Mouse (Mus musculus) ES-Bruce4 (cell line): ENCODE data around the gene Vmn1r72. TPM values are rescaled to one million over a fixed set of nuclear protein-coding genes. Genes with fewer than 3 reads are reported as not detected.
"Not testable (repeated sequence)": the region's sequence is repeated elsewhere in the genome, so short reads cannot be mapped to it uniquely, and the experiment has no call there.

Experiments
- H3K27ac ChIP-seq: 2 replicates; pipeline ENCODE4 v1.5.1; 2012; ENCODE audit warnings: low read length, inconsistent platforms; ENCODE audit not compliant: insufficient read depth
- H3K27me3 ChIP-seq: 2 replicates; pipeline ENCODE4 v1.6.1; 2012; ENCODE audit warnings: mild to moderate bottlenecking, low read length, inconsistent platforms; ENCODE audit not compliant: control insufficient read depth, poor library complexity, insufficient read depth, severe bottlenecking
- H3K36me3 ChIP-seq: 2 replicates; pipeline ENCODE4 v1.6.1; 2012; ENCODE audit warnings: inconsistent platforms, mild to moderate bottlenecking, low read length, moderate library complexity; ENCODE audit not compliant: control insufficient read depth, poor library complexity, insufficient read depth, severe bottlenecking
- H3K4me1 ChIP-seq: one replicate; pipeline ENCODE4 v1.8.1; 2011; ENCODE audit warnings: low read length; ENCODE audit not compliant: control insufficient read depth, insufficient read depth
- H3K4me3 ChIP-seq: 2 replicates; pipeline ENCODE4 v1.5.1; 2011; ENCODE audit warnings: low read depth, mild to moderate bottlenecking, low read length
- H3K9ac ChIP-seq: 2 replicates; pipeline ENCODE4 v1.6.1; 2012; ENCODE audit warnings: low read depth, mild to moderate bottlenecking, inconsistent platforms; ENCODE audit not compliant: poor library complexity, severe bottlenecking
- H3K9me3 ChIP-seq: replicated peaks from 2 replicates; pipeline ENCODE4 v1.6.1; 2012; ENCODE audit warnings: mild to moderate bottlenecking, low read length, inconsistent platforms; ENCODE audit not compliant: control insufficient read depth, poor library complexity, insufficient read depth, severe bottlenecking
- CTCF ChIP-seq: IDR thresholded peaks from one replicate; pipeline ENCODE4 v1.8.1; 2011; ENCODE audit warnings: low read depth, low read length
- polyA plus RNA-seq: library from polyadenylated mRNA; stranded (reverse); fragments of >200 nt; gene quantifications from 2 replicates; pipeline ENCODE4 v1.2.4, GENCODE M21; 2011; ENCODE audit warnings: low read depth; ENCODE audit not compliant: missing spikeins, insufficient read depth, insufficient read length

The Vmn1r72 gene
- 0.09 TPM in 1 of 2 replicates, not detected in the other for polyA plus RNA-seq

- not testable (repeated sequence) for H3K4me1 ChIP-seq, H3K4me3 ChIP-seq, H3K27ac ChIP-seq, H3K9me3 ChIP-seq, H3K9ac ChIP-seq, H3K36me3 ChIP-seq, H3K27me3 ChIP-seq
Measured at GRCm38 (mm10) chr7:11680047-11680446, at the start of gene Vmn1r72. TSS of gene Vmn1r72 (minus strand) at chr7:11680147.

- H3K9ac ChIP-seq, H3K36me3 ChIP-seq, H3K27me3 ChIP-seq, H3K27ac ChIP-seq, H3K4me1 ChIP-seq, H3K9me3 ChIP-seq, H3K4me3 ChIP-seq: not testable (repeated sequence)
- TF ChIP-seq CTCF: peak; percentile 32
Measured at GRCm38 (mm10) chr7:11617082-11617481, 62.9 kb downstream of the Vmn1r72 start.

Other genes starting within 250 kb of the Vmn1r72 start
- not detected in 2 replicates for gene Zscan4-ps2, start 165.8 kb downstream of the Vmn1r72 start, polyA plus RNA-seq
- gene Zscan4-ps3, start 70.8 kb downstream of the Vmn1r72 start, polyA plus RNA-seq: 0.36 TPM in 1 of 2 replicates, not detected in the other
- not detected in 2 replicates for gene Vmn1r73, start 50.1 kb upstream of the Vmn1r72 start, polyA plus RNA-seq
- not detected in 2 replicates for gene Vmn1r74, start 153.8 kb upstream of the Vmn1r72 start, polyA plus RNA-seq
- not detected in 2 replicates for gene Vmn1r75, start 194.5 kb upstream of the Vmn1r72 start, polyA plus RNA-seq